Mouse (Mus musculus) spleen, postnatal 14 days (tissue): ENCODE measurements around the gene Shmt1.
"Not testable (repeated sequence)": the region's sequence is repeated elsewhere in the genome, so short reads cannot be mapped to it uniquely, and the experiment has no call there.

Experiments
- DNase-seq, 2 experiments: peaks; one replicate each; pipeline ENCODE4 v3.0.0; 2021 to 2022; ENCODE audit warnings: low spot score in 2 of 2

Shmt1 gene

DNA sequence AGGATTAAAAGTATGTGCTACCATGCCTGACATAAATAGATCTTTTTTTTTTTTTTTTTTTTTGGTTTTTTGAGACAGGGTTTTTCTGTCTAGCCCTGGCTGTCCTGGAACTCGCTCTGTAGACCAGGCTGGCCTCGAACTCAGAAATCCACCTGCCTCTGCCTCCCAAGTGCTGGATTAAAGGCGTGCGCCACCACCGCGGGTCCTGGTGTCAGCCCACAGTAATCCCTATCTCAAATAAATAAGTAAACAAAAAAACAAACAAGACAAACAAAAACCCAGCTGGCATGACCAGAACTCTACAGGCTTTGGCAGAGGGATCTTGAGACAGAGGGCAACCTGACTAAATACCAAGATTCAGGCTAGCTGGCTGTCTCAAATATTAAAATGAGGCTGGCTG is at the start of gene Shmt1:
Gene Shmt1 (minus strand): TSS at position 101 of the 400 bp plus-strand sequence.
- DNase-seq, result not testable (repeated sequence)

- no peak for DNase-seq
Observed at GRCm38 (mm10) chr11:60856587-60856986, 45.1 kb upstream of the Shmt1 start.

- no peak for DNase-seq
Observed at GRCm38 (mm10) chr11:60845415-60845814, 33.9 kb upstream of the Shmt1 start.

DNA sequence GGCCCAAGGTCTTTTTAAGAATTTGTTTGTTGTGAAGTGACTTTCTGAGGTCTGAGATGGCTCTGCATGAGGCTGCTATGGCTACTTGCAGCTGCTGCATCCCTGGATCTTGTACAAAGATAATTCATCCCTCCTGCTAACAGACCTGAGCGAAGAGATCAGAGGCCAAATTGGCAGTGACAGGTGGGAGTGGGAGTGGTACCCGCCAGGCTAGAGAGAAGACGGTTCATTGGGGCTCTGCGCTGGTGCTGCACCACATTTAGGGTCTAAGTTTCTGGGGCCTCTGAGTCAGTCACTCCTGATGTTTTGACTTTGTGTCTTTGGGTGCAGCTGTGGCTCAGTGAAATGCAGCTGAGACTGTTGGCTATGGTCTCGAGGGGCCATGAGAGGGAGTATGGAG is 31.9 kb upstream of the Shmt1 start:
- no peak for DNase-seq

GRCm38 (mm10) chr11:60841467-60842200 is 30.1 kb upstream of the Shmt1 start:
- DNase-seq, result no peak

- DNase-seq, result no peak
Observed at GRCm38 (mm10) chr11:60837644-60838406, 26.3 kb upstream of the Shmt1 start.

GRCm38 (mm10) chr11:60836897-60837296 is 25.4 kb upstream of the Shmt1 start:
- DNase-seq, result no peak

DNA sequence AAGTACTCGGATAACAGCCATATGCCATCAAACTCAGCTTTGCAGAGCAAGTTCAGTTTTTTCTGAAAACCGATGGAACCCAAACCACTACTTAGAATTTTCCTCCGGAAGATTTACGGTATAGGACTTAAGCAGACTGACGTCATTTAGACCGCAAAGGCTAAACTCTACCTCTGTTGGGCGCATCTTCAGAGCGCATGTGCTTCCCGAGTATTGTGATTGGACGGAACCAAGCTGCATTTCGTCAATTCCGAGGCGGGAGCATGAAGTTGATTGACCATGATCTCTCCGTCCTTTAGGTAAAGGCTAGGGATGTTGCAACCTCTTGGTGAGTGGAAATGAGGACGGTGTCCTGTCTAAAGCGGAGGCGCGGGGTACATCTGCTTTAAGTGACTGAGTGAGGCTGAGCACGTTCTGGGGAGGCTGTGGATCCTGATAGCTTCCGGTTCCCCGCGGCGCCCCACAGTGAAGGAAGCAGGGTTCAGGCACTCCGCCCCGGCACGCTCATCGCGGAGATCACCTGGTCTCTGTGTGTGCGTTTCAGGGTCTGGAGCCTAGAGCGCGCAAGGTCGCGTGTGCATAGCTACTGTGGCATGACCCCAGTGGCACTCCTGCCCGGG is 19.0 kb upstream of the Shmt1 start, which contains the start of gene Dhrs7b:
Gene Dhrs7b (plus strand): TSS at position 199 of the 620 bp plus-strand sequence.
- peak; percentile 60 to 64 for DNase-seq

- DNase-seq, result no peak
Observed at GRCm38 (mm10) chr11:60828903-60829302, 17.4 kb upstream of the Shmt1 start.

GRCm38 (mm10) chr11:60827241-60827945 is 15.9 kb upstream of the Shmt1 start:
- no peak for DNase-seq

DNA sequence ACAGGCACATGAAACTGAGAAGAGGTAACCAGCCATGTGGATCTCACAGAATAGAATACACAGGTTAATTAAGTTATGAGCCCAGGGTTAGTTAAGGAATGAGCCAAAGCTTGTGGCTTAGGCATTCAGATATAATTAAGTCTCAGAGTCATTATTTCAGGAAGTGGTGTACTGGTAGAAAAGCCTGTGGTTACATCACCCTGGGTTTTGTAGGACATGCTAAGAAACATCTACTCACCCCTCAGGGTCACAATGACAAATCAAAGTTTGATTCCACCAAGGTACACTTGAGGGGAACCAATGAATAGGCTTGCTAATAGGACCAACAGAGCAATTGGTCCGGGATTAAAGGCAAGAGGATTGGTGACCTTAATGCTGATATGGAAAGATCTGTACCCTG is 15.2 kb upstream of the Shmt1 start:
- DNase-seq, result no peak

DNA sequence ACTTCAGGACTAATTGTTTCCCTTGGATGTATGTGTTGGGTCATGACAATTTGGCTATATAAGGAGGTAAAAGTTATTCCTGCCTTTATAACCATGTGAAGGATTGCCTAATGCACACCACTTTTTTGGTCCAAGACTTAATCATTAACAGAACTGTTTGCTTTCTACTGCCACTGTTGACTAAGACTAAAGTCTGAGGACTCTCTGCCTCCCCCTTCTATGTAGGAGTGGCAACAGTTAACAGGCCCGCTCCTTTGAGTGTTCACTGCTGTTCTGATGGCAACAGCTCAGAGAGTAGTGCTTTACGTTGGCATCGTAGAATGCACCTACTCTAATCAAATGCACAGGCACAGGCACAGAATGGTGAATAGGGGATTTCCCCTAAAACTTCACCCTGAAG is 13.7 kb upstream of the Shmt1 start:
- DNase-seq, result no peak

GRCm38 (mm10) chr11:60823771-60824170 is 12.3 kb upstream of the Shmt1 start:
- DNase-seq, result no peak

GRCm38 (mm10) chr11:60816398-60816797 is 4.9 kb upstream of the Shmt1 start:
- DNase-seq, result no peak

DNA sequence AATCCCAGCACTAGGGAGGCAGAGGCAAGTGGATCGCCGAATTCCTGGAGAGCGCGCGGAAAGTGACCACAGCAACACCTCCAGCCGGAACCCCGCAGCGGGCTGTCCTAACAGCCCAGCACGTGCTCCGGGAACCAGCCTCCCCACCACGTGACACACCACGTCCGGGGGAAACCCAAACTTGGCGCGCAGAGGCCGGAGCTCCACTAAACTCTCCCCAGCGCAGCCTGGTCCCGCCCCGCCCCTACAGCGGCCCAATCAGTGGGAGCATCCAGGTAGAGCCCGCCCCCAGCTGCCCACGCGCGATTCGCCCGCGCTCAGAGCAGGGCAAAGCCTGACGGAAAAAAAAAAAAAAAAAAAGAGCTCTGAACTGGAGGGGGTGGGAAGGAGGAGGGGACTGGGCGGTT is 461 bp downstream of the Shmt1 start:
- DNase-seq, result peak; percentile 79 to 88

- no peak for DNase-seq
Observed at GRCm38 (mm10) chr11:60810046-60810965, 1.2 kb downstream of the Shmt1 start.

DNA sequence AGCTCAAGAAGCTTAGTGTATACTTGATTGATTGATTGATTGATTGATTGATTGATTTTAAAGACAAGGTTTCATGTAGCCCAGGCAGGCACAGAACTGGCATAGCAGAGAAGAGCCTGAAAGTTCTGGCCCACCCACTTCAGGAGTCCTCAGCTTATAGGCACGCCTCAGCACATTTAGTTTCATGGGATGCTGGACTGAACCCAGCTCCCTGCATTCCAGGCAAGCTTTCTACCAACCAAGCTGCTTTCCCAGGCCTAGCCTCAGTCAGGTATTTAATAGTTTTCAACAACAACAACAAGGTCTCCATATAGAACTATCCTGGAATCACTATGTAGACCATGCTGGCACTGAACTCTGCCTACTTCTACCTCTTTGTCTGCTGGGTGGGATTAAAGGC is 2.0 kb downstream of the Shmt1 start:
- no peak for DNase-seq

DNA sequence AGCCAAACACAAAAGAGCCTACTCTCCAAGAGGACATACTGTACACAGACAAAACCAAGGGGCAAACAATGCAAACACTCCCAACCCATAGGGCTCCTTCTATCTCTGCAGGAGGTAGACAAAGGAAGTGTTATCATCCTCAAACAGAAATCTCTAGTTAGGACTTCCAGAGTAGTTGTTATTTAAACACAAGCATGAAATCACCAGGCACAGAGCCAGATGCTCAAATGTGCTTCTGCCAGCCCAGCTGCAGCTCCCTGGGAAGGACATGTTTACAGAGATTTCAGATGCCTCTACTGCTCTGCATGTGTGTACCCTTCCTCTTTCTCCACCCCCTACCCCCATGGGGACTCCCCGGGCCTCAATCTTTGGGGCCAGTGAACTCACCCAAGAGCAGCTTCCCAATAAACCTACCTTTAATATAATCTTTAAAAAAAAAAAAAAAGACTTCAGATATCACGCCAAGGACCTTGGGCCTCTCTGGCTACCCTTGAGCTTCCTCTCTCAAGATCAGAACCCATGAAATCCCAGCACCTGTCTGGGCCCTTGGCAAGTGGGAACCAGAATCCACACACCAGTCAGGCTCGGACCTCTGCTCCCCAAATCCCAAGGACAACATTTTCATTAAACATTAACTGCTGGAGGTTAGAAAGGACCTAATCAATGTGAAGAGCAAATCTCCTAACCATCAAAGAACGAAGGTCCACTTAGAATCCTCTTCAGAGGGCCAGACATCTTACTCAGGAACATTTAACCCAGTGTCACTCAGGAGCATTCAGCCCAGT is 3.0 kb downstream of the Shmt1 start:
- DNase-seq, result no peak

- no peak for DNase-seq
Observed at GRCm38 (mm10) chr11:60800892-60801291, 10.6 kb downstream of the Shmt1 start.

- no peak for DNase-seq
Observed at GRCm38 (mm10) chr11:60799977-60800376, 11.5 kb downstream of the Shmt1 start.
